Mouse (Mus musculus) mature B cell (primary cell): Measurements from ENCODE around the gene Sgk2.

Experiments
- in situ Hi-C: fragments of 300-500 bp; cut with MboI; formaldehyde crosslinking; loops from 2 replicates; pipeline ENCODE4 v1.14.3; 2019

Sgk2 gene

DNA sequence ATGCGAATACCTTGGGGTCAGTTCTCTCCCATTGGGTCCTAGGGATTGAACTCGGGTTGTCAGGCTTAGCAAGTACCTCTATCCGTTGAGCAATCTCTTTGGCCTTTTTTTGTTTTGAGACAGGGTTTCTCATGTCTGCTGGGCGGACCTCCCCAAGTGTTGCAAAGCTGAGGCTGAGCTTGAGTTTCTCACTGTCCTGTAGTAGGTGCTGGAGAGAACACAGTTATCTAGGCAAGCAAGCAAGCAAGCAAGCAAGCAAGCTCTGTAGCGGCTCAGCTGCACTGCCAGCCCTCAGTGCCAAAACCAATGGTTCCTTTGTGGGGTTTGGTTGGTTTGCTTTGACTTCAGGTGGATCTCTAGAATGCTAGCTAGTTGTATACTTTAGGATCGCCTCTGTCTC is 73.5 kb downstream of the Sgk2 start:
- in situ Hi-C loops: no loop called here

- in situ Hi-C loops: no loop called here
Measured at GRCm38 (mm10) chr2:163061203-163062118, 74.3 kb downstream of the Sgk2 start.

GRCm38 (mm10) chr2:163062119-163062508 is 75.0 kb downstream of the Sgk2 start:
- in situ Hi-C loops: no loop called here
